Mouse (Mus musculus) embryonic fibroblast, embryonic 13.5 days (primary cell): ENCODE measurements around the gene Hoxa13.

Experiments
- CTCF ChIP-seq: IDR thresholded peaks from 2 replicates; pipeline ENCODE4 v1.5.1; 2011; ENCODE audit warnings: mild to moderate bottlenecking, control low read depth, low read length, moderate library complexity, borderline replicate concordance; ENCODE audit not compliant: insufficient read depth
- POLR2A ChIP-seq: IDR thresholded peaks from 2 replicates; pipeline ENCODE4 v1.6.1; 2011; ENCODE audit warnings: low read depth, mild to moderate bottlenecking, control low read depth, low read length, moderate library complexity

DNA sequence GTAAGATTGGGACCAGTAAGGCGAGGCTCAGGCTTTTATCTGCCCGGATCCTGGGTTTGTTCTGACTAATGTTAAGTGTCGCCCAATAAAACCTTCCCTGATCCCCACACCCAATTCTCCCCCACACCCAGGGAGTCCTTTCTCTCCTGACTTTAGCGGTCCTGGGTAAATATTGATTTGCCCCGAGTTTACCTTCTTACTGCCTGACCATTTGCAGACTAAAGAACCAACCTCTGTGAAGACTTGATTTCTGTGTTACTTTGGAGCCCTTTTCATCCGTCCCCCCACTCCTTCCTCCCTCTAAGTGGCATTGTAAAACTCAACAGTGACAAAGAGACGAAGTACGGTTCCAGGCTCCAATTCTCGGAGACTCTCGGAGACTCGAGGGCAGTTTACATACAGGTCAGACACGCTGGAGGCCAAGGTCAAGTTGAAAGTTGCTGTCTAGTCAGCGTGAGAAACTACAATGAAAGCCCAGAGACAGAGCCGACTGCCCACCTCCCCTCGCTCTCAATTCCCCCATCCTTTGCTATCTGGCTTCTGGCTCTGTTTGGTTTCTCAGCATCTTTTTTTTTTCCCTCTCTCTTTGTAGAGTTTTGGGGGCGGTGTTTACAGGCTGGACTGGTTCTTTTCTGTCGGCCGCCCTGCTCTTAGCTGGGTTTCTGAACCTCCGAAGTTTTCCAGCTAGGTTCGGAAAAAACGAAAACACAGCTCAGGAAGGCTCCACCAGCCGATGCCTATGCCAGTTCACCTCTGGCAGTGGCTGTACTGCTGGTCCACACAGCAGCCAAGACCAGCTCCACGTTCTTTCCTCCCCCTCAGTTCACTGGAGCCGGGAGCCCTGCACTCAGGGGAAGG, 2.0 kb upstream of the Hoxa13 start:
- TF ChIP-seq POLR2A (no peak), CTCF (no peak)
